Comparison of ENCODE assay signal across 8 mouse cellular contexts in the genomic region with DNA sequence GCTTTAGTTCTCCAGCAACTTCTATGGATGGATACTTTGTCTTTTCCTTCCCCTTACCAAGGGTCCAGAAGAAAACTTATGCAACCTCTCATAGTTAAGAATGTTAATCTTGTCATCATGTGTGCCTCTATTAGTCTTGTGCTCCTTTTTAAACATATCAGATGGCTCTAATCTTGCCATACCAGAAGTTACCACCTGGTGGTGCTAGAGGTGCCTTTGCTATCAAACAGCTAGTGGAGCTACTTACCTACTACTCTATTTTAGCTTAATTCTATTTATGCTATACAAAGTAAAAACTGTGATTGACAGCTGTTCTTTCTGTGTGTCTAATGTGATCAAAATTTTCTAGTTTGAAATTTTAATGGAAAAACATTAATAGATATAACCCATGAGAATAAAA. TPM values are rescaled to one million over a fixed set of nuclear protein-coding genes. Genes with fewer than 3 reads are reported as not detected.
DNase-seq lines count a peak whose midpoint lies in the region; TF ChIP-seq lines count a peak whose summit lies in the region.

No protein-coding gene starts in this region.

- intact Hi-C loops in left cerebral cortex, postnatal 25 days (cut with DNase I): loop anchor here (2.0 to 5.0 kb wide), 4 partner anchors 239 to 749 kb away; no protein-coding TSS in a partner anchor

- no peaks in the 10 kb centered on the region for H3K4me1 ChIP-seq in lung, adult 2 months (ENCODE audit: control insufficient read depth, insufficient read depth, low read length)
- no peaks in the 10 kb centered on the region for H3K4me1 ChIP-seq in cortical plate, adult 2 months (ENCODE audit: control insufficient read depth, insufficient read depth, low read length)

- peak; percentile 11 for DNase-seq in lung, adult 2 months
- no peak for DNase-seq in lung, postnatal 25 days (ENCODE audit: low spot score)
- peak; percentile 62 for DNase-seq in R1 (ENCODE audit: low read depth, low spot score)
- peak; percentile 33 for DNase-seq in hindlimb bud, embryonic 11.5 days (ENCODE audit: extremely low spot score, low read depth, low spot score)
- DNase-seq in left cerebral cortex, postnatal 25 days (ENCODE audit: low spot score in 2 of 2): peak; percentile 60 to 67
- DNase-seq in right cerebral cortex, postnatal 10 days (ENCODE audit: low spot score in 2 of 2): peak; percentile 43 to 63
- DNase-seq in spleen, adult 12 weeks (ENCODE audit: low spot score): no peak

- H3K4me3 ChIP-seq in lung, adult 2 months (replicated peaks; ENCODE audit: extremely low read depth, low read depth, low read length): no peak overlapping the region
- H3K4me3 ChIP-seq in cortical plate, adult 2 months (ENCODE audit: insufficient read depth, low read length): no peak overlapping the region

- no peak for TF ChIP-seq CTCF in lung, adult 2 months (IDR thresholded peaks at IDR 0.05; ENCODE audit: insufficient read depth, low read length)
- TF ChIP-seq CTCF in cortical plate, adult 2 months (IDR thresholded peaks at IDR 0.05; ENCODE audit: extremely low read depth, insufficient read depth, low read length): peak; percentile 46; the same call in 1 of the 2 replicates

- no peak for TF ChIP-seq POLR2A in lung, adult 2 months (IDR thresholded peaks at IDR 0.05; ENCODE audit: borderline replicate concordance, extremely low read depth, low read depth, low read length)
- no peak for TF ChIP-seq POLR2A in cortical plate, adult 2 months (IDR thresholded peaks at IDR 0.05; ENCODE audit: extremely low read depth, insufficient read depth, low read length)

- H3K27ac ChIP-seq in cortical plate, adult 2 months (ENCODE audit: insufficient read depth, low read length): no peak overlapping the region

RNA-seq across cellular contexts. Expression of gene Lelp1, which starts 10.8 kb away (rescaled TPM):
- 0.14 TPM in 1 of 2 replicates, not detected in the other for polyA plus RNA-seq in lung, adult 2 months (2012; rRNA removed)
- not detected in 2 replicates for polyA plus RNA-seq in cortical plate, adult 2 months (2012; rRNA removed)
- not detected for total RNA-seq in left cerebral cortex, postnatal 25 days (2021)

RNA-seq across cellular contexts. Expression of gene Prr9, which starts 29.6 kb away (rescaled TPM):
- polyA plus RNA-seq in lung, adult 2 months (2012; rRNA removed): not detected in 2 replicates
- polyA plus RNA-seq in cortical plate, adult 2 months (2012; rRNA removed): not detected in 2 replicates
- total RNA-seq in left cerebral cortex, postnatal 25 days (2021): not detected

Comparison
In these comparisons a context has a peak if more than half of its experiments do, and no peak if none do; other contexts are left out.
1. DNase-seq: peak in lung, adult 2 months (single experiment), R1 (single experiment), hindlimb bud, embryonic 11.5 days (single experiment), left cerebral cortex, postnatal 25 days (2 of 2) and right cerebral cortex, postnatal 10 days (2 of 2); none in lung, postnatal 25 days (single experiment) and spleen, adult 12 weeks (single experiment).